Mouse (Mus musculus) regulatory T cell (primary cell): ENCODE measurements around the gene Pcyox1.
"Not testable (repeated sequence)": the region's sequence is repeated elsewhere in the genome, so short reads cannot be mapped to it uniquely, and the experiment has no call there.

Source experiments
- in situ Hi-C: fragments of 300-600 bp; cut with MboI, MseI; formaldehyde crosslinking; loops from one replicate; pipeline ENCODE4 v1.15.1; 2025; ENCODE audit warnings: high pct_unique_total_duplicates

The Pcyox1 gene

DNA sequence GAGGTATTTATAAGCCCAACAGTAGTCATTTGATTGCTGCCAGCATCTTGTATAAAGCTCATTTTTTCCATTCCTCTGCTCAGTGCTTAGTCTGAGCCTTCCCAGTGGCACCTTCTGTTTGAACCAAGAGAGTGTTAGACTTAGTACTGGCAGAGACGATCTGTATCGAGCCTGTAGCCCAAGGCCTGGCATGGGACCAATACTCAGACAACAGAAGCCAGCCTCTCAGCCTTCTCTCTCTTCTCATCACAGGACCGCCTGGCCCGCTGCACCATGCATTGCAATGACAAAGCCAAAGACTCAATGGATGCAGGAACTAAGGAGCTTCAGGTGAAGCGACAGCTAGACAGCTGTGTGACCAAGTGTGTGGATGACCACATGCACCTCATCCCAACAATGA lies 28.5 kb downstream of the Pcyox1 start:
- in situ Hi-C loops, result loop anchor here (5.0 to 25.0 kb wide), 3 partner anchors 34 to 456 kb away; partner anchors contain the start of genes Nat8f1, Nat8f4, Tia1 and Tprkb

- in situ Hi-C loops, result loop anchor here (5.0 to 25.0 kb wide), 3 partner anchors 35 to 455 kb away; partner anchors contain the start of genes Nat8f1, Nat8f4, Tia1 and Tprkb
These were observed 30.1 kb downstream of the Pcyox1 start for GRCm38 (mm10) chr6:86366853-86367249.

- in situ Hi-C loops, result loop anchor here (5.0 to 25.0 kb wide), 3 partner anchors 36 to 454 kb away; partner anchors contain the start of genes Nat8f1, Nat8f4, Tia1 and Tprkb
These were observed 30.7 kb downstream of the Pcyox1 start for GRCm38 (mm10) chr6:86366125-86366852.

DNA sequence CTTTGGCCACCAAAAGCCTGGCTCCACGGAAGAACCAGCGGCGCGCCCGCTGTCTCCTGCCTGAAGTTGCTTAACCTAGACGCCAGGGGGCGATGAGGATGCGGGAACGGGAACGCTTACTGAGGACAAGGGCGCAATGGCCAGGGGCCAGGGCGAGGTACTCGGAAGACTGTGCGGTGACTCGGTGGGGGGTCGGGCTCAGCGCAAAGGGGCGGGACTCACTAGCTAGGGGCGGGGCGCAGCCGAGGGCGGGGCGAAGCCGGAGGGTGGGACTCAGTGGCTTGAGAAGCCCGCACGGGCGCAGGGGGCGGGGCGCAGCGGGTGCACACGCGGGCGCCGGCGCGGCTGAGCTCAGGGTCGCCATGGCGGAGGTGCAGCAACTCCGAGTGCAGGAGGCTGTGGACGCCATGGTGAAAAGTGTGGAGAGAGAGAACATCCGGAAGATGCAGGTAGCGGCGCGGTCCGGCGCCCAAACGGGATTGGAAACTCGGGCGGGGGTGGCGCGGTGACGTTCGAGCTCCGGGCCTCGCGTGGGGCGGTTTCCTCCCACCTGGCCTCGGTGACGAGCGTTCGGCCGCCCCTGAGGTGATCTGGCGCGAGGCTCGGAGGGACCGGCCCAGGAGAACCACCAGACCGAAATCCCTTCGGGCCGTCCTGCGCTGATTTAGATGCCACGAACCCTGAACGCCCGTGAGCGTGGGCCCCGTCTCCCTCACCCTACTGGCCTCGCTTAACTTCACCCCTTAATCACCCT lies 31.4 kb downstream of the Pcyox1 start, which contains the start of gene Fam136a:
Gene Fam136a (plus strand): TSS at position 276 of the 754 bp plus-strand sequence.
- in situ Hi-C loops, result loop anchor here (5.0 to 25.0 kb wide), 3 partner anchors 37 to 453 kb away; partner anchors contain the start of genes Nat8f1, Nat8f4, Tia1 and Tprkb

DNA sequence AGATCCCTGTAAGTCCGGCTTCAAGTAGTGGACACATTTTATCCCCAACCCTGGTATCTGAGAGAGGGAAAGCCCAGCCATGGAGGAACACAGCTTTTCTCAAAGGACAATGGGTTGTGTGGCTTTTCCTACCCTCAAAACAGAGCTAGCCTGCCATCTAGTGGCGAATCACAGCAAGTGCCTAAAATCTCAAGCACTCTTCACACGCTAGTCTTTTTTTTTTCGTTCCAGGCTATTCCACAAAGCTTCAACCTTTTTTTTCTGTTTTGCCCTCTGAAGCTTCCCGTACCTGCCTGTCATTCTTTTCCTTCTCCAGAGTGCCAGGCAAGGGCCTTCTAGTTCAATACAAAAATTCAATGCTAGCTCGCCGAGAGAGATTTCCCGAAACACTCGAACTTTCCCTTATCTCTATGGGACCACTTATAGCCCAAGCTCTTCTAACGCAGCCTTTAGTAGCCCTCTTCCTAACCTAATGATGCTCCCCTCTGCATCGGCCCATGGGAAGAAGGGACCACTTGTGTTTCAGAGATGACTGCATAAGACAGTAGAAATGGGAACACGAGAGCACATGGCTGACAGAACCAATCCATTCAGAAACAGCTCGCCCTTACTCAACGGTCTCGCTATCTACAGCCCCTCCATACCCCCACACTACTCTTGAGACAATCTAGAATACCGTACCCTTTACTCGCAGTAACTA lies 32.4 kb downstream of the Pcyox1 start:
- in situ Hi-C loops, result loop anchor here (5.0 to 25.0 kb wide), 3 partner anchors 38 to 452 kb away; partner anchors contain the start of genes Nat8f1, Nat8f4, Tia1 and Tprkb

DNA sequence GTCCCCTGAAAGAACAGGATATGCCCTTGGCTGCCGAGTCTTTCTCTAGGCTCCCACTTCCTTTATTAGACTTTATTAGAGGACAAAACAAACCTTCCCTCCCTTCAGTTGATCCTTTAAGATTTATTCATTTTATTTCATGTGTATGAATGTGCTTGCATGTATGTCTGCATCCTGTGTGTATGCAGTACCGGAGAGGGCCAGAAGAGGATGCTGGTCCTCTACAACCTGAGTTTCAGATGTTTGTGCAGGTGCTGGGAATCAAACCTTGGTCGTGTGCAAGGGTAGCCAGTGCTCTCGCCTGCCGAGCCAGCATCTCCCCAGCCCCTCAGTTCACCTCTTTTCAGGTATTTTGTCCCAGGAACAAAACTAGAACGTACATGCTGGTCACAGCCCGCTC lies 35.6 kb downstream of the Pcyox1 start:
- in situ Hi-C loops, result loop anchor here (10.0 to 25.0 kb wide), 2 partner anchors 237 to 449 kb away; partner anchors contain the start of genes Nat8f1, Nat8f4 and Tprkb

DNA sequence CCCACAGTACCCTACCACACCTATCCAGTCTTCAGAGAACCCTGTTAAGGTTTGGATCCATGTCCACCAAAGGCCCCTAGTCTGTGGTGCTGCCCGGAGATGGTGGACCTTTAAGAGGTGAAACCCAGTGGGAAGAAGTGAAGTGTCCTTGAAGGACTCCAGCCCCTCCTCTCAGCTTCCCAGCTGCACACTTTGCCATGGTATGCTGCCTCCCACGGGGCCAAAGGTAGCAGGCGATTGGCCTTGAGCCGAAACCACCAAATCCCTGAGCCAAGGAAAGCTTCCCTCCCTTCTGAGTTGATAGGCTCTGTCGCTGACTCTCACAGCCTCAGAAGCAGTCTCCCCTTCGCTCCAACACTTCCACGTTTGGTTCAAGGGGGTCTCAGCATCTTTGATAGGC lies 36.3 kb downstream of the Pcyox1 start:
- in situ Hi-C loops, result loop anchor here (10.0 to 25.0 kb wide), 2 partner anchors 236 to 448 kb away; partner anchors contain the start of genes Nat8f1, Nat8f4 and Tprkb

- in situ Hi-C loops, result loop anchor here (5.0 to 25.0 kb wide), 2 partner anchors 215 to 445 kb away; partner anchors contain the start of genes Nat8f1, Nat8f4 and Tprkb
These were observed 40.0 kb downstream of the Pcyox1 start for GRCm38 (mm10) chr6:86356956-86357355.

GRCm38 (mm10) chr6:86354948-86355347 lies 42.0 kb downstream of the Pcyox1 start:
- in situ Hi-C loops, result loop anchor here (5.0 to 25.0 kb wide), 2 partner anchors 213 to 443 kb away; partner anchors contain the start of genes Nat8f1, Nat8f4 and Tprkb

- in situ Hi-C loops, result no loop called here
These were observed 47.7 kb downstream of the Pcyox1 start for GRCm38 (mm10) chr6:86349257-86349656.

- in situ Hi-C loops, result no loop called here
These were observed 50.9 kb downstream of the Pcyox1 start for GRCm38 (mm10) chr6:86346063-86346462.

DNA sequence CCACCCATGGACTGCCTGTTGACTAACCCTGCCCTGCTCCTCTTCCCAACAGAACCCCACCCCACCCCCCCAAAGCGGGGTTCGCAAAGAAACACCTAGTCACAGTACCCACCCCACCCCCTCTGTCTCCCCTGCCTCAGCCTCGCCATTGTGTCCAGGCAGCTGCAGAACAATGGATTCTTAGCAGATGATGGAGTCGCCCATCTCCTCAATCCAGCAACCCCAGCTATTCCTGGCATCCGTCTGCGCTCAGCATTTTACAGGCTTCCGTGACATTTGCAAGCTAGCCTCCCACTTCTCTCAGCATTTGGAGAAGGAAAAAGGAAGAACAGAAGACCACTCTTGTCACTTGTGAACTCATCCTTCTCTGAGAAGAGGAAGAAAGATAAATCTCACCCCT lies 53.3 kb downstream of the Pcyox1 start:
- in situ Hi-C loops, result no loop called here

- in situ Hi-C loops, result not testable (repeated sequence)
These were observed 60.6 kb downstream of the Pcyox1 start for GRCm38 (mm10) chr6:86336340-86336739.
